7 mouse cellular contexts compared by ENCODE assay signal in genomic region chr9:98601837-98602359, GRCm38 (mm10). TPM values are rescaled to one million over a fixed set of nuclear protein-coding genes. Genes with fewer than 3 reads are reported as not detected.
A peak's percentile ranks its signal among the peaks of the same experiment; 100 is the strongest.
DNase-seq lines count a peak whose midpoint lies in the region; ATAC-seq and TF ChIP-seq lines count a peak whose summit lies in the region.

No protein-coding gene starts in this region.

- no peak for TF ChIP-seq POLR2A in olfactory bulb, adult 2 months (IDR thresholded peaks at IDR 0.05; ENCODE audit: insufficient read depth, low read depth, low read length)

- H3K27me3 ChIP-seq in lung, embryonic 14.5 days (ENCODE audit: insufficient read depth, low read length) = no peaks in the 10 kb centered on the region
- no peaks in the 10 kb centered on the region for H3K27me3 ChIP-seq in forebrain, embryonic 11.5 days (ENCODE audit: control insufficient read depth, insufficient read depth, low read length)
- no peaks in the 10 kb centered on the region for H3K27me3 ChIP-seq in limb, embryonic 12.5 days

- ATAC-seq in lung, embryonic 14.5 days (ENCODE audit: insufficient read depth) = peak; percentile 33
- no peak; the same call in 1 of the 2 replicates for ATAC-seq in forebrain, embryonic 11.5 days (replicated peaks; ENCODE audit: low FRiP score)
- no peak; the same call in 1 of the 2 replicates for ATAC-seq in limb, embryonic 12.5 days (ENCODE audit: insufficient number of reproducible peaks, insufficient read depth, low FRiP score, low TSS enrichment, low read depth)

- peak overlapping the region; percentile 92 for H3K4me3 ChIP-seq in lung, embryonic 14.5 days (ENCODE audit: low read depth, low read length)
- H3K4me3 ChIP-seq in forebrain, embryonic 11.5 days (ENCODE audit: low read depth, low read length) = peak overlapping the region; percentile 87
- peak overlapping the region; percentile 91 for H3K4me3 ChIP-seq in limb, embryonic 12.5 days (replicated peaks)
- peak overlapping the region; percentile 63 for H3K4me3 ChIP-seq in olfactory bulb, adult 2 months (ENCODE audit: insufficient read depth, low read depth, low read length)

- peak overlapping the region; percentile 77 for H3K4me2 ChIP-seq in lung, embryonic 14.5 days
- peak overlapping the region; percentile 51 for H3K4me2 ChIP-seq in forebrain, embryonic 11.5 days (ENCODE audit: low read depth, low read length, severe bottlenecking)
- peak overlapping the region; percentile 97 for H3K4me2 ChIP-seq in limb, embryonic 12.5 days

- H3K9me3 ChIP-seq in lung, embryonic 14.5 days (ENCODE audit: low read depth, low read length) = no peaks in the 10 kb centered on the region
- no peaks in the 10 kb centered on the region for H3K9me3 ChIP-seq in forebrain, embryonic 11.5 days (ENCODE audit: control insufficient read depth, low read length)
- H3K9me3 ChIP-seq in limb, embryonic 12.5 days = peaks cover 3% of the 10 kb centered on the region; the same call in 1 of the 2 replicates

- H3K4me1 ChIP-seq in lung, embryonic 14.5 days (ENCODE audit: insufficient read depth) = peaks cover 7% of the 10 kb centered on the region; the same call in 1 of the 2 replicates
- H3K4me1 ChIP-seq in forebrain, embryonic 11.5 days (replicated peaks; ENCODE audit: control insufficient read depth, insufficient read depth, low read length) = no peaks in the 10 kb centered on the region; the same call in 1 of the 2 replicates
- peaks cover 11% of the 10 kb centered on the region for H3K4me1 ChIP-seq in limb, embryonic 12.5 days (replicated peaks)
- H3K4me1 ChIP-seq in olfactory bulb, adult 2 months (ENCODE audit: control insufficient read depth, insufficient read depth, low read length) = peaks cover 3% of the 10 kb centered on the region; the same call in 1 of the 2 replicates

- DNase-seq in lung, embryonic 14.5 days = no peak
- no peak for DNase-seq in lung, postnatal 25 days (ENCODE audit: low spot score)
- no peak for DNase-seq in forebrain, embryonic 11.5 days (ENCODE audit: low spot score)
- DNase-seq in embryo, embryonic 10 days (ENCODE audit: low spot score) = no peak
- no peak for DNase-seq in left cerebral cortex, adult 18-20 months (ENCODE audit: low spot score in 2 of 2)

- peaks cover 17% of the 10 kb centered on the region for H3K36me3 ChIP-seq in lung, embryonic 14.5 days (ENCODE audit: insufficient read depth)
- H3K36me3 ChIP-seq in forebrain, embryonic 11.5 days (ENCODE audit: control insufficient read depth, insufficient read depth, low read length) = no peaks in the 10 kb centered on the region; the same call in 1 of the 2 replicates
- H3K36me3 ChIP-seq in limb, embryonic 12.5 days = peaks cover 15% of the 10 kb centered on the region

- WGBS in lung, embryonic 14.5 days = 51% methylated on average over 11 of the region's 11 CpGs
- WGBS in forebrain, embryonic 11.5 days = 53% methylated on average over 11 of the region's 11 CpGs
- WGBS in limb, embryonic 12.5 days = 54% methylated on average over 11 of the region's 11 CpGs
- 52% methylated on average over 11 of the region's 11 CpGs for WGBS in olfactory bulb, adult 2 months

- no peak for TF ChIP-seq CTCF in lung, embryonic 14.5 days (IDR thresholded peaks at IDR 0.05; ENCODE audit: low read depth)
- no peak for TF ChIP-seq CTCF in olfactory bulb, adult 2 months (IDR thresholded peaks at IDR 0.05; ENCODE audit: insufficient read depth, low read depth, low read length)

- H3K27ac ChIP-seq in lung, embryonic 14.5 days (ENCODE audit: low read depth) = no peak overlapping the region
- H3K27ac ChIP-seq in forebrain, embryonic 11.5 days (ENCODE audit: low read depth, low read length) = no peak overlapping the region
- H3K27ac ChIP-seq in limb, embryonic 12.5 days = no peak overlapping the region
- H3K27ac ChIP-seq in olfactory bulb, adult 2 months (ENCODE audit: insufficient read depth, low read depth, low read length) = no peak overlapping the region

- H3K9ac ChIP-seq in lung, embryonic 14.5 days = peak overlapping the region; percentile 67
- H3K9ac ChIP-seq in forebrain, embryonic 11.5 days (ENCODE audit: low read length) = peak overlapping the region; percentile 75
- peak overlapping the region; percentile 79 for H3K9ac ChIP-seq in limb, embryonic 12.5 days (replicated peaks)

RNA-seq across cellular contexts. Expression of gene Mrps22, which starts 0.4 kb away (rescaled TPM):
- polyA plus RNA-seq in lung, embryonic 14.5 days (2014; fragmentation: Nextera tagmentation; extraction: Ambion mirVana) = 51.0 and 54.4 TPM in 2 replicates
- polyA plus RNA-seq in forebrain, embryonic 11.5 days (2014; fragmentation: Nextera tagmentation; extraction: Ambion mirVana) = 75.7 and 76.3 TPM in 2 replicates
- 66.4 and 70.4 TPM in 2 replicates for polyA plus RNA-seq in limb, embryonic 12.5 days (2016; fragmentation: Nextera tagmentation; extraction: Ambion mirVana)
- not detected in 2 replicates for polyA plus RNA-seq in olfactory bulb, adult 2 months (2012; ENCODE audit: insufficient read depth, insufficient read length, low replicate concordance, missing spikeins)
- total RNA-seq in left cerebral cortex, adult 18-20 months (2021) = 10 to 100 TPM; 29.3 to 30.0 TPM

RNA-seq across cellular contexts. Expression of gene Copb2, which starts 38.4 kb away (rescaled TPM):
- polyA plus RNA-seq in lung, embryonic 14.5 days (2014; fragmentation: Nextera tagmentation; extraction: Ambion mirVana) = 186 and 196 TPM in 2 replicates
- 160 and 161 TPM in 2 replicates for polyA plus RNA-seq in forebrain, embryonic 11.5 days (2014; fragmentation: Nextera tagmentation; extraction: Ambion mirVana)
- 183 and 186 TPM in 2 replicates for polyA plus RNA-seq in limb, embryonic 12.5 days (2016; fragmentation: Nextera tagmentation; extraction: Ambion mirVana)
- polyA plus RNA-seq in olfactory bulb, adult 2 months (2012; ENCODE audit: insufficient read depth, insufficient read length, low replicate concordance, missing spikeins) = not detected in 2 replicates
- total RNA-seq in left cerebral cortex, adult 18-20 months (2021) = 10 to 100 TPM; 89.2 to 92.7 TPM

Comparison
In these comparisons a context has a peak if more than half of its experiments do, and no peak if none do; other contexts are left out.
1. RNA of gene Mrps22, which starts 0.4 kb away (polyA plus RNA-seq): 75.7 to 76.3 TPM in forebrain, embryonic 11.5 days, 66.4 to 70.4 TPM in limb, embryonic 12.5 days and 51.0 to 54.4 TPM in lung, embryonic 14.5 days; not detected in olfactory bulb, adult 2 months; every median in the first group is over 10 times any median in the second.
2. Peak in every context shown above with its lines, with median percentiles within 50 percentile points of each other: H3K4me2 ChIP-seq, H3K4me3 ChIP-seq and H3K9ac ChIP-seq.